Mouse (Mus musculus): Measurements from ENCODE around the gene Elmo3. TPM values are rescaled to one million over a fixed set of nuclear protein-coding genes. Genes with fewer than 3 reads are reported as not detected.
A peak's percentile ranks its signal among the peaks of the same experiment; 100 is the strongest.

The Elmo3 gene
- polyA plus RNA-seq, 1 experiment from 2014 or later, result 8.0 TPM

- Histone ChIP-seq H3K27me3 (ENCODE audit: insufficient read depth, low read length) (no peaks in the 10 kb centered on the region), H3K36me3 (ENCODE audit: insufficient read depth) (peaks cover 67% of the 10 kb centered on the region), H3K27ac (ENCODE audit: low read depth) (no peak overlapping the region), H3K9me3 (ENCODE audit: low read depth, low read length) (no peaks in the 10 kb centered on the region), H3K4me3 (ENCODE audit: low read depth, low read length) (no peak overlapping the region), H3K4me1 (ENCODE audit: insufficient read depth) (no peaks in the 10 kb centered on the region), H3K4me2 (no peak overlapping the region), H3K9ac (no peak overlapping the region)
- no peak for TF ChIP-seq CTCF (IDR thresholded peaks at IDR 0.05; ENCODE audit: low read depth)
- DNase-seq (no peak), ATAC-seq (ENCODE audit: insufficient read depth) (peak; percentile 32; the same call in 1 of the 2 replicates)
- WGBS, result 82% methylated on average over 18 of the region's 18 CpGs
Measured at GRCm38 (mm10) chr8:105315073-105315769, 9.8 kb downstream of the Elmo3 start.

GRCm38 (mm10) chr8:105317941-105318340, 12.5 kb downstream of the Elmo3 start:
- H3K27ac ChIP-seq (ENCODE audit: low read depth), result no peak overlapping the region
- DNase-seq (no peak), ATAC-seq (ENCODE audit: insufficient read depth) (no peak)
- H3K4me3 ChIP-seq (ENCODE audit: low read depth, low read length), result no peak overlapping the region
- TF ChIP-seq CTCF (IDR thresholded peaks at IDR 0.05; ENCODE audit: low read depth), result no peak
- H3K4me2 ChIP-seq, result no peak overlapping the region
- 87% methylated on average over 4 of the region's 4 CpGs for WGBS
- H3K36me3 ChIP-seq (ENCODE audit: insufficient read depth), result peaks cover 56% of the 10 kb centered on the region
- no peaks in the 10 kb centered on the region for H3K27me3 ChIP-seq (ENCODE audit: insufficient read depth, low read length)
- H3K9me3 ChIP-seq (ENCODE audit: low read depth, low read length), result no peaks in the 10 kb centered on the region
- H3K9ac ChIP-seq, result no peak overlapping the region
- H3K4me1 ChIP-seq (ENCODE audit: insufficient read depth), result no peaks in the 10 kb centered on the region

- Histone ChIP-seq H3K4me1 (ENCODE audit: insufficient read depth) (no peaks in the 10 kb centered on the region), H3K27ac (ENCODE audit: low read depth) (no peak overlapping the region), H3K9ac (no peak overlapping the region), H3K9me3 (ENCODE audit: low read depth, low read length) (no peaks in the 10 kb centered on the region), H3K4me3 (ENCODE audit: low read depth, low read length) (no peak overlapping the region), H3K36me3 (ENCODE audit: insufficient read depth) (peaks cover 52% of the 10 kb centered on the region), H3K4me2 (no peak overlapping the region), H3K27me3 (ENCODE audit: insufficient read depth, low read length) (no peaks in the 10 kb centered on the region)
- no peak for DNase-seq
- TF ChIP-seq CTCF (IDR thresholded peaks at IDR 0.05; ENCODE audit: low read depth), result no peak
- WGBS, result 75% methylated on average over 11 of the region's 11 CpGs
- no peak for ATAC-seq (ENCODE audit: insufficient read depth)
Measured at GRCm38 (mm10) chr8:105318662-105319190, 13.3 kb downstream of the Elmo3 start.

- DNase-seq, result no peak
- H3K36me3 ChIP-seq (ENCODE audit: insufficient read depth), result peaks cover 37% of the 10 kb centered on the region
- no peaks in the 10 kb centered on the region for H3K9me3 ChIP-seq (ENCODE audit: low read depth, low read length)
- no peak overlapping the region for H3K27ac ChIP-seq (ENCODE audit: low read depth)
- TF ChIP-seq CTCF (IDR thresholded peaks at IDR 0.05; ENCODE audit: low read depth), result no peak
- H3K4me1 ChIP-seq (ENCODE audit: insufficient read depth), result peaks cover 13% of the 10 kb centered on the region; the same call in 1 of the 2 replicates
- H3K9ac ChIP-seq, result no peak overlapping the region
- no peak overlapping the region for H3K4me3 ChIP-seq (ENCODE audit: low read depth, low read length)
- H3K27me3 ChIP-seq (ENCODE audit: insufficient read depth, low read length), result no peaks in the 10 kb centered on the region
- ATAC-seq (ENCODE audit: insufficient read depth), result no peak
- no peak overlapping the region; the same call in 1 of the 2 replicates for H3K4me2 ChIP-seq
- 86% methylated on average over 4 of the region's 4 CpGs for WGBS
Measured at GRCm38 (mm10) chr8:105323183-105323582, 17.8 kb downstream of the Elmo3 start.

GRCm38 (mm10) chr8:105325641-105326093, 20.3 kb downstream of the Elmo3 start:
- no peak for TF ChIP-seq CTCF (IDR thresholded peaks at IDR 0.05; ENCODE audit: low read depth)
- peaks cover 13% of the 10 kb centered on the region; the same call in 1 of the 2 replicates for H3K4me1 ChIP-seq (ENCODE audit: insufficient read depth)
- WGBS, result under 1% methylated on average over 12 of the region's 12 CpGs
- H3K9ac ChIP-seq, result peak overlapping the region; percentile 69
- 0 out of 2 replicates have a peak overlapping the region, but pooled peaks have one; percentile 50 for H3K27ac ChIP-seq (ENCODE audit: low read depth)
- ATAC-seq (ENCODE audit: insufficient read depth) (peak; percentile 57), DNase-seq (peak; percentile 56)
- H3K27me3 ChIP-seq (ENCODE audit: insufficient read depth, low read length), result no peaks in the 10 kb centered on the region
- peaks cover 47% of the 10 kb centered on the region for H3K36me3 ChIP-seq (ENCODE audit: insufficient read depth)
- peak overlapping the region; percentile 80 for H3K4me2 ChIP-seq
- no peaks in the 10 kb centered on the region for H3K9me3 ChIP-seq (ENCODE audit: low read depth, low read length)
- H3K4me3 ChIP-seq (ENCODE audit: low read depth, low read length), result peak overlapping the region; percentile 83

- DNase-seq (peak; percentile 99), ATAC-seq (ENCODE audit: insufficient read depth) (peak; percentile 92)
- peak within 1 kb of the TSS; percentile 80 for H3K27ac ChIP-seq (ENCODE audit: low read depth)
- H3K9ac ChIP-seq, result peak within 1 kb of the TSS; percentile 69
- under 1% methylated on average over 36 of the region's 36 CpGs for WGBS
- peaks cover 52% of the 10 kb centered on the region for H3K36me3 ChIP-seq (ENCODE audit: insufficient read depth)
- peak; percentile 70 for TF ChIP-seq CTCF (IDR thresholded peaks at IDR 0.05; ENCODE audit: low read depth)
- peaks cover 13% of the 10 kb centered on the region; the same call in 1 of the 2 replicates for H3K4me1 ChIP-seq (ENCODE audit: insufficient read depth)
- no peaks in the 10 kb centered on the region for H3K27me3 ChIP-seq (ENCODE audit: insufficient read depth, low read length)
- H3K9me3 ChIP-seq (ENCODE audit: low read depth, low read length), result no peaks in the 10 kb centered on the region
- H3K4me2 ChIP-seq, result peak within 1 kb of the TSS; percentile 80
- H3K4me3 ChIP-seq (ENCODE audit: low read depth, low read length), result peak within 1 kb of the TSS; percentile 83
Measured at GRCm38 (mm10) chr8:105326141-105326672, 20.8 kb downstream of the Elmo3 start, which contains the start of the genes Lrrc29 and Tmem208. TSS of gene Lrrc29 (minus strand) at chr8:105326278. TSS of gene Tmem208 (plus strand) at chr8:105326354.

- peaks cover 13% of the 10 kb centered on the region; the same call in 1 of the 2 replicates for H3K4me1 ChIP-seq (ENCODE audit: insufficient read depth)
- no peak for TF ChIP-seq CTCF (IDR thresholded peaks at IDR 0.05; ENCODE audit: low read depth)
- ATAC-seq (ENCODE audit: insufficient read depth), result no peak
- H3K9me3 ChIP-seq (ENCODE audit: low read depth, low read length), result no peaks in the 10 kb centered on the region
- peak overlapping the region; percentile 69 for H3K9ac ChIP-seq
- H3K36me3 ChIP-seq (ENCODE audit: insufficient read depth), result peaks cover 55% of the 10 kb centered on the region
- peak overlapping the region; percentile 83 for H3K4me3 ChIP-seq (ENCODE audit: low read depth, low read length)
- peak overlapping the region; percentile 80 for H3K4me2 ChIP-seq
- DNase-seq, result no peak
- no peaks in the 10 kb centered on the region for H3K27me3 ChIP-seq (ENCODE audit: insufficient read depth, low read length)
- peak overlapping the region; percentile 80; the same call in 1 of the 2 replicates for H3K27ac ChIP-seq (ENCODE audit: low read depth)
- WGBS, result 35% methylated on average over 6 of the region's 6 CpGs
Measured at GRCm38 (mm10) chr8:105326968-105327367, 21.6 kb downstream of the Elmo3 start.

Measured in lung, embryonic 14.5 days (tissue).